Mouse (Mus musculus) embryonic fibroblast, embryonic 13.5 days (primary cell): Measurements from ENCODE around the gene Fam78b.

Source experiments
- CTCF ChIP-seq: IDR thresholded peaks from 2 replicates; pipeline ENCODE4 v1.5.1; 2011; ENCODE audit warnings: mild to moderate bottlenecking, control low read depth, low read length, moderate library complexity, borderline replicate concordance; ENCODE audit not compliant: insufficient read depth
- POLR2A ChIP-seq: IDR thresholded peaks from 2 replicates; pipeline ENCODE4 v1.6.1; 2011; ENCODE audit warnings: low read depth, mild to moderate bottlenecking, control low read depth, low read length, moderate library complexity

GRCm38 (mm10) chr1:167032046-167032648 lies 30.9 kb downstream of the Fam78b start:
- TF ChIP-seq CTCF (no peak), POLR2A (no peak)
